Mouse (Mus musculus) liver, postnatal 0 days (tissue): ENCODE results near the gene Zbtb46.

Experiments used
- CTCF ChIP-seq: sonication (generic); IDR thresholded peaks from 2 replicates; pipeline ENCODE4 v1.5.1; 2016; ENCODE audit warnings: antibody characterized with exemption, low read depth
- EP300 ChIP-seq: IDR thresholded peaks from 2 replicates; pipeline ENCODE4 v1.6.1; 2016; ENCODE audit warnings: antibody characterized with exemption, low read depth, mild to moderate bottlenecking

DNA sequence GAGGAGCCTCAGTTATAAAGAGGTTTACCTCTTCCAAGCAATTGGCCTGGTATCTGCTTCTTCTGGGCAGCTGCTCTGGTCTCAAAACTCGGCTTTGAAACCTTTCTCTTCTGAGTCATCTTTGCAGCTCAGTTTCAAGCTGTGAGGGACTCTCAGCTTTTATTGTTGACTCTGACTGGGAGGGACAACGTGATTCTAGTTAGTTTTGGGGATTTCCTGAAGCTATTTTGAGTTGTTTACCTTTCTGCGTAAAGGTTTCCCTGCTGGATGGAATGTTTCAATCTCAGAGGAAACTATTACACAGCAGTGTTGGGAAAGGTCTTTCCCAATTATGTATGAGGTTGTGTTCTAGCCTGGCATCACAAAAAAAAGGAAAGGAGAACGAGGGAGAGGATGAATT, 39.4 kb upstream of the Zbtb46 start:
- TF ChIP-seq CTCF (no peak), EP300 (no peak)
